Mouse (Mus musculus) adrenal gland, postnatal 14 days (tissue): ENCODE results near the gene Ppef2. TPM values are rescaled to one million over a fixed set of nuclear protein-coding genes. Genes with fewer than 3 reads are reported as not detected.

ENCODE experiments used
- DNase-seq: peaks from one replicate; pipeline ENCODE4 v3.0.0; 2021; ENCODE audit warnings: mixed read lengths
- long read RNA-seq, 2 experiments: library from polyadenylated mRNA; stranded (forward); transcript quantifications; one replicate each; pipeline ENCODE4 v2.0.0; 2021
- total RNA-seq: library from RNA; stranded (reverse); gene quantifications from 2 replicates; pipeline ENCODE4 v1.2.3, GENCODE M21; 2021

The Ppef2 gene
- 0.22 TPM in 1 of 2 replicates, not detected in the other for total RNA-seq
- long read RNA-seq, experiment 1: 0 reads
- long read RNA-seq, experiment 2: 0 reads

DNA sequence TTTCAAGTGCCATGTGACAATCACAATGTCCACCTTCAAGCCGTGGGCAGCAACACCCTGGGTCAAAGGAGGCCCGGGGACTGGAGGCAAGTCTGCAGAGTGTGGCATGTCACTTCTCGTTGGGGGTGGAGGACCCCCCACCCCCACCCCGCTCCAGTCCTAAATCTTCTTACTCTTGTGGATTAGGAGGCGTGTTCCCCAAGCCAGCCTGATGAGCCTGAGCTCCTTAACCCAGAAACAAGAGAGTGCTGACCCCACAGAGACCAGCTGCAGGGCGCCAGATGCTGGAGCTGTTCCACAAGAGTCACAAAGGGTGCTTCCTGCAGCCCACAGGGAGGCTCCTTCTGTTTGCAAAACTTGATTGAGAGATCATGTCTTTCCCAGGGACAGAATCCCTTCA, at the start of gene Ppef2:
Gene Ppef2 (minus strand): TSS at position 61 of the 400 bp plus-strand sequence.
- DNase-seq: no peak

GRCm38 (mm10) chr5:92304291-92304690, 48.2 kb upstream of the Ppef2 start:
- DNase-seq: peak; percentile 33

DNA sequence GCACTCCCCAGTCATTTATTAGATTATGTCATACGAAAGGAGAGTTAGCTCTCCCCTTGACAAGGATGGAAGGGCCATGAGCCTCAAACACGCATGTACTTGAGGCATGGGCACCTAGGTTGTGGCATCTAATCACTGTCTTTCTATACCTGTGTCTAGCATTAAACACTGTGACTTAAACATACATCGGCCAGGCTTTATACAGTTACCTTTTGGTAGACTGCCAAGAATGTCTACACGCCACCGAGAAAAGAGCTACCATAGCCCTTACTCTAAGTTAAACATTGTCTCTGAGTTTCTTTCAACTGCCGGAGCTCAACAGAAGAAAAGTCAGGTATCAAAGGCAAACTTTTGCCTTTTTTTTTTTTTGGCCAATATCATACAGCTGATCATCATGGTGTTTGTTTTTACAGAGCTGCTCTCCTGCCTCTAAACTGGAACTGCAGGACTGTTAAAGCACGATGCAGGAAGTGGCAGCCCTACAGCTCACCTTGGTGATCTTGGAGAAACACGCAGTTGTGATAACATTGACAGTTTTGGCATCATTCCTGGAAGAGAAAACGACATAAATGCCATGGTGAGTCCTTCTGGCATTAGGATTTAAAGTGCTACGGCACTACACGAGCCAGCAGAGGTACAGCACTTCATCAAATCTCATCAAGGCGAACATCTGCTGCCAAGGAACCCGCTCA, 46.2 kb upstream of the Ppef2 start:
- peak; percentile 26 for DNase-seq

- no peak for DNase-seq
Observed at GRCm38 (mm10) chr5:92294525-92294924, 38.4 kb upstream of the Ppef2 start.

DNA sequence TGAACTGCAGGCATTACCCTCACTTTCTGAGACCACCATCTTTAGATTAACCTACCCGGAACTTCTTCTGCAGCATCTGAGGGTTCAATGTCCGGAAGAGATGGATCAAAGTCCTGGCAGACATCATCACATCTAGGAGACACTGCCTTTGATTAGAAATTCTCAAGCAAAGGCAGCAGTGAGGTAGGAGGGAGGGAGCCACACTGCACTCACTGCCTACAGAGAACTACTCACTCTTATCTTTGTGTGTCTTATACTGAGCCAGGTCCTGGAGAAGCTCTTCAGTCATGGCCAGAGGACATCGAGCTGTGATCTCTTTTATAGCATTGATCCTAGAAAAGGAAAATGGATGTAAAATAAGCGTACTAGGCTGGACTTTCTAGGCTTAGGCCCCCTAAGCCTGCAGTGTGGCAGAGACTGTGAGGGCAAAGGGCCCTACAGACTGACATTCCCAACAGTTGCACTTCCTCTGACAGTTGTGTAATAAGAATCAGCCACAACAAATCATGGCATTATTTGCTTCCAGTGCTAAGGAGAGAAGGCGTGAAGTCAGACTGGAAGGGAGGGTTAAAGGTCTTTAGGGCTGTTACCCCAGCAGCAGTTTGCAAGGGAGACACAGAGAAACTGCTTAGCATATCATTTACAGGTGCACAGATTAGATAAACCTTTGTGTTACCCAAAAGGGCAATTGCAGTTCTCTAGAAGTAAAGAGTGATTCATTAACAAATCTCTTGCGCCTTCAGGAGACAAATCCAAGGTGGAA, 35.8 kb upstream of the Ppef2 start:
- DNase-seq: no peak

DNA sequence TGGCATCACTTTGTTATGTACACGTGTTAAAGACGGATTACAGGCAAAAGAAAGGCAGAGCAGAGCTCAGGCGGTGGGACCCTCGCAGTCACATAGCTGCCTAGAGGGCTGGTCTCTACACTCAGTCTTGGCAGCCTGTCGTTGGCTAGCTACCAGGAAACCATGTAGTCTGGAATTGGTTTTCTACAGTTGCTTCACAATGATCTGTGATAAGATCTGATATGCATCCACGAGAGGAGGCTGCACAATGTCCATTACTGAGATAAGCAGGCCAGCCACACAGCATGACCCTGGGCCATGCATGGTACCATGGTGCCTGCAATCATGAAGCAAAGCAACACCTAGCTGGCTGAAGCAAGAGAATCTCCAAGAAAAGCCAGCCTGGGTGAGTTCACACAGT, 31.8 kb upstream of the Ppef2 start:
- no peak for DNase-seq

GRCm38 (mm10) chr5:92283107-92283506, 27.0 kb upstream of the Ppef2 start:
- DNase-seq: no peak

GRCm38 (mm10) chr5:92282571-92282970, 26.5 kb upstream of the Ppef2 start:
- DNase-seq: peak; percentile 58

DNA sequence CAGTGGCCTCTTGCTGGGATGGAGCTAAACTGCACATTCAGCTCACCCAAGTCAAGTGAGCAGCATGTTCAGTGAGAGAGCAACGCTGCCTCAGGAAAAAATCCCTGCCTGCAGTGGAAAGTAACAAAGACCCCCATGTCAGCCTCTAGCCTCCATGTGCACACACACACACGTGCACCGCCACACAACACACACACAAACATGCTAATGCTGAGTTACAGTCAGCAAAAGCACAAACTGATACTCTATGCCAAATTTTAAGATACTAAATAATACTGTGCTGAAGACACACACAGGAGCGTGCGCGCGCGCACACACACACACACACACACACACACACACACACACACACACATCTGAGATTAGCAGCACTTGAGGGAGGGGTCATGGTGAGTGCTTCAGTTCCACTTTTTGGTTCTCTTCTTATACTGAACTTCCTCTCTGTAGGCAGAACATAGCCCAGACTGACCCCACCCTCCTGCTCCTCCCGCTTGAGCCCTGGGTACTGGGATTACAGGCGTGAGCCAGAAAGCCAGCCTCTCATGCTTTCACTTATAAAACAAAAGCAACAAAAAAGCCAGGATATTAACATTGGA, 23.0 kb upstream of the Ppef2 start:
- no peak for DNase-seq

- peak; percentile 94 for DNase-seq
Observed at GRCm38 (mm10) chr5:92277437-92278394, 21.6 kb upstream of the Ppef2 start, which contains the start of gene Naaa. Naaa (minus strand) TSS chr5:92278170.

DNA sequence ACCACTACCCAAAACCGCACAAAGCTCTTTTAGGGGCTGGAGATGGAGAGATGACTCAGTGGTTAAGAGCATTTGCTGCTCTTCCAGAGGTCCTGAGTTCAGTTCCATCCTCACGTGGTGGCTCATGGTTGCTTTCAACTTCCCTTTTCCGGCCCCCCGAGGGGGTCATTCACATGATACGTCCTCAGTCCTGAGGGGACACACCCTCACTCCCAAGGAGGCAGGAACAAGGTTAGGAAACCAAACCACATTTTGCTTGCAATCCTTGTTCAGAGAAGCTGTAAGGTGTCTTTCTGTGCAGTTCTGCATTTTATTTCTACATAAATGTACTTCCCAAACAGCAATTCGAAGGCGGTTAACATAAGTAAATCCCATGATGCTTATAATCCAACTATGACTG, 14.4 kb upstream of the Ppef2 start:
- DNase-seq: no peak

- DNase-seq: peak; percentile 87
Observed at GRCm38 (mm10) chr5:92263761-92264359, 7.8 kb upstream of the Ppef2 start.

DNA sequence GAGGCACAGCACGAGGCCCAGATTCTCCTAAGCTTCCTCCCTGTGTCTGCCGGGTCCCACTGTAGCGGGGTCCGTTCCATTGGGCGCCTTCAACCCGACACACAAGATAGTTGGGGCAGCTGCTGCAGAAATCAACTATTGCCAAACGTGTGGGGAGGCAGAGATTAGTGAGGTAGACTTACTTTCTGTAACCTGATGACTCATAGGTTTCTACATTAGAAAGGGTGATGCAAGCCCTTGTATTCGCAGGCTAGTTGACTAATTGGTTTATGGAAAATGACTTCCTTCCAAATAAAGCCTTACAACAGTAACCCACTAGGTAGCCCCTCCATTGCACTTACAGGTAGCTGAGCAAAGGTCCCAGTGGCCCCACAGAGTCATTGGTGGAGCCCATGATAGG, 6.6 kb upstream of the Ppef2 start:
- DNase-seq: no peak

GRCm38 (mm10) chr5:92254476-92254875, 1.6 kb downstream of the Ppef2 start:
- DNase-seq: no peak

DNA sequence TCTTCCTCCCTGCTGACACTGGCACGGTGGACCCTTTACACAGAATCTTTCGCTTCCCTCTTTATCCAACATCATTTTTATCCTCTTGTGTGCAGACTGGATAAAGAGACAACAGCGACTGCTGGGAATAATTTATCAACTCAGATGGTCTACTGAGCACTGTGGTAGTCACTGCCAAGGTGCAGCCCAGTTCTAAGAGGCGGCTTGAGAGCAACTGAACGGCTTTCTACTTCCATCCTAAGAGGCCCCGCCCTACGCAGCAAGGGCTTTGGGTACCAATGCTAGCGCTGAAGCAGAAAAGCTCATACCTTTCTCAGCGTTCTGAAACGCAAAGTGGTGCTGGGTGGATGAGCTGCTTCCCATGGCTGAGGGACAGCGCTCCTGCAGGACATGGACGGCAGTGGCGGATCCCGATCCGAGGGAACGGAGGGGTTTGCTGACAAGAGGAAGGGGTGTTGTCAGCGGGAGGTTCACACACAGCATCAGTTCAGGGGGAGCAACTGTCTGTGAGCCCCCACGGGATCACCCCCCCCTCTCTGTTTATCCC, 3.2 kb downstream of the Ppef2 start:
- no peak for DNase-seq

DNA sequence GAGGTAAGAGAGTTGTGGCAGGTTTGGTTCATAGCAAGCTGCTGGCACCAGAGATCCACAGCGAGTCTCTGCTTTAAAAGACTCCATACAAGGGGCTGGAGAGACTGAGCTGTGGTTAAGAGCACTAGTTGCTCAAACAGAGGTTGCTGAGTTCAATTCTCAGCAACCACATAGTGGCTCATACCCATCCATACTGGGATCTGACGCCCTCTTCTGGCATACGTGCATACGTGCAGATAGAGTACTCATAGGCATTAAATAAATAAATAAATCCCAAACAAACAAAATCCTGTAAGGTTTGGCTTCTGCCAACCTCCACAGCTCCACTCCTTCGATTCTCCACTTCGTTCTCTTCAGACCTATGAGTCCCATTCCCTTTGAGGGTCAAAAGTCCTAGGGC, 4.0 kb downstream of the Ppef2 start:
- no peak for DNase-seq

- DNase-seq: no peak
Observed at GRCm38 (mm10) chr5:92248614-92249013, 7.5 kb downstream of the Ppef2 start.

DNA sequence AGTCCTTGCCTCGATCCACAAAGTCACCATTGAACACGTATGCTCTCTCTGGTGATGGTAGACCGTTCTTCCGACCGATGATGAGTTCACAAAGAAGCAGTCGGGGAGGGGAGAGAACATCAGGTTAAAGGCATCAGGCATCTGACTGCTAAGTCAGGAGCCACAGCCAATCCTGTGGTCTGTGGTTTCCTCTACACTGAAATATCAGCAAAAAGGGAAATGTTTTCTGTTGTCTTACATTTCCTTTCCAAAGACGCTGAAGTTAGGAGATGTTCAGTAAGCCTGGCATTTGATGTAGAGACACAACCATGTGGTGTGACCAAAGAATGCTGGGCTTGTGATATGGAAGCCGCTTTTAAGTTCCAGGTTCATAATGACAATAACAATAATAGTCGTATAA, 10.6 kb downstream of the Ppef2 start:
- no peak for DNase-seq

GRCm38 (mm10) chr5:92244900-92245299, 11.2 kb downstream of the Ppef2 start:
- no peak for DNase-seq

DNA sequence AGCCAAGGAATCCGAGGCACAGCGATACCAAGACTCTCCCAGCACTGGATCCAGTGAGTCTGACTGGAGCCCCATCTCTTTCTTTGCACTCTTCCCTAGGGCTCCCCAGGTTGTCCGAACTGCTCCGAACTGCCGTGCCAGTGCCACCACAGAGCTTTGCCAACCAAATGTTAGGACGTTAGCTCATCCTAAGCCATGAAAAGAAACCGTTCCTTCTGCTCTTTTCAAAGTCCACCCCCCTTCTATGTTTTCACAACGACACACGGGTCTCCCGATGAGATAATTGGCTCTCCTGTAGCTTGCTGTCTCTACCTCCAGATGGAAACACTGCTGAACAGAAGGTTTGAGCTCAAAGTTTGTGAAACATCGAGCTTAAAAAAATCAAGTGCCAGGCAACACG, 15.3 kb downstream of the Ppef2 start:
- DNase-seq: no peak
